Mouse (Mus musculus) midbrain, embryonic 11.5 days (tissue): Measurements from ENCODE around the gene Sgk2. TPM values are rescaled to one million over a fixed set of nuclear protein-coding genes. Genes with fewer than 3 reads are reported as not detected.

Experiments used
- ATAC-seq: fragments of 200-750 bp; cut with Nextera tagmentation; 2 replicates; pipeline ENCODE4 v1.8.0; 2017; ENCODE audit warnings: moderate TSS enrichment, moderate library complexity; ENCODE audit not compliant: low FRiP score
- DNase-seq: peaks from one replicate; pipeline ENCODE4 v3.0.0; 2015; ENCODE audit warnings: low spot score; ENCODE audit errors: missing footprints
- H3K27ac ChIP-seq: fragments of 300-500 bp; sonication (generic); 2 replicates; pipeline ENCODE4 v1.5.1; 2014; ENCODE audit warnings: low read depth, low read length
- H3K27me3 ChIP-seq: fragments of 300-500 bp; sonication (generic); 2 replicates; pipeline ENCODE4 v1.6.1; 2014; ENCODE audit warnings: mild to moderate bottlenecking, low read length, moderate library complexity, mixed read lengths; ENCODE audit not compliant: control insufficient read depth, insufficient read depth
- H3K36me3 ChIP-seq: fragments of 300-500 bp; sonication (generic); 2 replicates; pipeline ENCODE4 v1.6.1; 2014; ENCODE audit warnings: mild to moderate bottlenecking, low read length, moderate library complexity, mixed read lengths; ENCODE audit not compliant: control insufficient read depth, insufficient read depth
- H3K4me1 ChIP-seq: fragments of 300-500 bp; sonication (generic); 2 replicates; pipeline ENCODE4 v1.6.1; 2014; ENCODE audit warnings: low read length; ENCODE audit not compliant: control insufficient read depth, insufficient read depth
- H3K4me2 ChIP-seq: fragments of 300-500 bp; sonication (generic); 2 replicates; pipeline ENCODE4 v1.6.1; 2014; ENCODE audit warnings: mild to moderate bottlenecking, moderate library complexity
- H3K4me3 ChIP-seq: fragments of 300-500 bp; sonication (generic); 2 replicates; pipeline ENCODE4 v1.5.1; 2014; ENCODE audit warnings: low read depth, low read length
- H3K9ac ChIP-seq: fragments of 300-500 bp; sonication (generic); 2 replicates; pipeline ENCODE4 v1.6.1; 2014; ENCODE audit warnings: low read length
- H3K9me3 ChIP-seq: fragments of 300-500 bp; sonication (generic); 2 replicates; pipeline ENCODE4 v1.6.1; 2016; ENCODE audit warnings: low read length; ENCODE audit not compliant: control insufficient read depth
- WGBS: fragments of 180-500 bp; shearing (Covaris S2); extraction: QIAGEN DNeasy Blood & Tissue Kit; methylation state at CpG from one replicate; pipeline ENCODE4 v1.1.7; 2014; 5-methylcytosine and 5-hydroxymethylcytosine counted together
- polyA plus RNA-seq: library from polyadenylated mRNA; unstranded; fragments of >200 nt; fragmentation: Nextera tagmentation; extraction: Ambion mirVana; gene quantifications from 2 replicates; pipeline ENCODE4 v1.2.1, GENCODE M21; 2014

Gene Sgk2
- polyA plus RNA-seq, 1 experiment from 2014 or later: not detected

DNA sequence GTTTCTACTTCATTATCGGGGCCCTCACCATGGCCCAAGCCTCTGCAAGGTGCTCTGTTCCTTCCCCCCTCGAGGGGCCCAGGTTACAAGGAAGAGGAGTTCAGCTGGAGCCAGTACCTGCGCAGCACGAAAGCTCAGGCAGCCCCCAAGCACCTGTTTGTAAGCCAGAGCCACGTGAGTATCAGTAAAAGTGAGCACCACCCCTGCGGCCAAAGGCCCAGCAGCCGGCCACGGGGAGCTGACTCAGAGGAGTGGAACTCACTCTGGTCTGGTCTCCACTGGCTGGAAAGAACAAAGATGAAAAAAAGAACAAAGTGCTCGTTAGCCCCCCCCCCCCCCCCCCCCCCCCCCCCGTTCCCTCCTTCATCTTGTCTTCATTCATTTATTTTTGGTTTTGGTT, 25.8 kb upstream of the Sgk2 start:
- DNase-seq (no peak), ATAC-seq (no peak)
- Histone ChIP-seq H3K9me3 (no peaks in the 10 kb centered on the region), H3K4me1 (no peaks in the 10 kb centered on the region), H3K4me2 (no peak overlapping the region), H3K9ac (no peak overlapping the region), H3K27ac (no peak overlapping the region), H3K4me3 (no peak overlapping the region), H3K36me3 (no peaks in the 10 kb centered on the region), H3K27me3 (no peaks in the 10 kb centered on the region)
- WGBS: 77% methylated on average over 8 of the region's 10 CpGs

DNA sequence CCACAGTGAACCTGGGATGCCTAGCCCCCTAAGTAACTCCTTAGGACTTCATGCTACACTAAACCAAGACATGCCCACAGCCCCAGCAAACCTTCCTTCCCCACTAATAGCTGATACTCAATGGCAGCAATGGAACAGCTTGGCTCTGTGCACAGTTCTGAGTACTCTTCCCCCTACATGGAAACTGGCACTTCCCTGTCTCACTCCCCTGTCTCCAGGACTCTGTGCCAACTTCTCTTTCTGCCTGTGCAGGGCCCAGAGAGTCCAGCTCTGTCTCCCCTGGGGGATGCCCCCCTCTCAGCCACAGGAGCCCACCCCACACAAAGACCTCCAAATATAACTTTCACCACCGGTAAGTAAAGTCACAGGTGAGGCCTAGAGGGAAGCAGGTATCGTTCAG, 20.4 kb upstream of the Sgk2 start:
- H3K27ac ChIP-seq: no peak overlapping the region
- H3K4me1 ChIP-seq: no peaks in the 10 kb centered on the region
- H3K27me3 ChIP-seq: no peaks in the 10 kb centered on the region
- H3K9ac ChIP-seq: no peak overlapping the region
- no peak overlapping the region for H3K4me2 ChIP-seq
- no peaks in the 10 kb centered on the region for H3K9me3 ChIP-seq
- 94% methylated on average over 2 of the region's 2 CpGs for WGBS
- DNase-seq (no peak), ATAC-seq (no peak)
- H3K36me3 ChIP-seq: no peaks in the 10 kb centered on the region
- H3K4me3 ChIP-seq: no peak overlapping the region

DNA sequence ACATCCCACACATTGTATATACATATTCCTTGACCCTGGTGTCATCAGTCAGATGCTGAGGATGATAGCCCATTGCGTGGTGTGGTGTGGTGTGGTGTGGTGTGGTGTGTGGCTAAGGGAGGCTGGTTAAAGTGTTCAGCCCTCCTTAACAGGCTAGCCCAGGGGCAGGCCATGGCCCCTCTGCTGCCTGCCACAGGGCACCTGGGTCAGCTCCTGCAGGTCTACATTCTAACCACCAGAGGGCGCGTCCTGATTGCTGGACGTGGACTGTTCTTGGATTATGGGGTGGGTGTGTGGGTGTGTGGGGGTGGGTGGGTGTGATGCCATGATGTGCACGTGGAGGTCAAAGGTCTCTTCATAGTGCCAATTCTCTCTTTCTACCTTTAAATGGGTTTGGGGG, 18.8 kb upstream of the Sgk2 start:
- H3K4me1 ChIP-seq: 0 out of 2 replicates have a peak, but pooled peaks cover under 1% of the 10 kb centered on the region
- H3K27ac ChIP-seq: no peak overlapping the region
- ATAC-seq: peak; percentile 42; the same call in 1 of the 2 replicates
- no peak overlapping the region for H3K4me3 ChIP-seq
- DNase-seq: peak; percentile 88
- 11% methylated on average over 5 of the region's 5 CpGs for WGBS
- no peaks in the 10 kb centered on the region for H3K27me3 ChIP-seq
- H3K9me3 ChIP-seq: no peaks in the 10 kb centered on the region
- no peak overlapping the region for H3K9ac ChIP-seq
- H3K4me2 ChIP-seq: no peak overlapping the region
- H3K36me3 ChIP-seq: no peaks in the 10 kb centered on the region

DNA sequence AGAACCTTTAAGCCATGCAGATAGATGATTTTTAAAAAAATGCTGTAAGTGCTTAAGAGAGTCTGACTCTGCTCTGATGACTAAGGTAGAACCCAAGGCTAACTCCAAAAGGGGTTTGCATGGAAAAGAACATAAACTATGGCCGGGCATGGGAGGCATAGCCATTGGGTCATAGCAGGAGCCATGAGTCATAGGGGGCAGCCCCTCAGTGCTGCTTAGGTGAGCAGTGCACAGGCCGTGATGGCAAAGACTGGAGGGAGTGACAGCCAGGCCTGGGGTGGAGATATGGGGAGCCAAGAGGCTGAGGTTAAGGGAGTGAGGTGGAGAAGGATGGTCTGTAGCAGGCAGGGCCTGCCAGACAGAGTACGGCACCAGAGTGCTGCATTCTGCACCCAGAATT, 18.0 kb upstream of the Sgk2 start:
- DNase-seq (no peak), ATAC-seq (no peak)
- H3K9ac ChIP-seq: no peak overlapping the region
- WGBS: 77% methylated on average over 3 of the region's 3 CpGs
- H3K4me1 ChIP-seq: peaks cover 6% of the 10 kb centered on the region; the same call in 1 of the 2 replicates
- H3K9me3 ChIP-seq: no peaks in the 10 kb centered on the region
- H3K4me2 ChIP-seq: no peak overlapping the region
- H3K27ac ChIP-seq: no peak overlapping the region
- no peak overlapping the region for H3K4me3 ChIP-seq
- H3K27me3 ChIP-seq: no peaks in the 10 kb centered on the region
- H3K36me3 ChIP-seq: no peaks in the 10 kb centered on the region

DNA sequence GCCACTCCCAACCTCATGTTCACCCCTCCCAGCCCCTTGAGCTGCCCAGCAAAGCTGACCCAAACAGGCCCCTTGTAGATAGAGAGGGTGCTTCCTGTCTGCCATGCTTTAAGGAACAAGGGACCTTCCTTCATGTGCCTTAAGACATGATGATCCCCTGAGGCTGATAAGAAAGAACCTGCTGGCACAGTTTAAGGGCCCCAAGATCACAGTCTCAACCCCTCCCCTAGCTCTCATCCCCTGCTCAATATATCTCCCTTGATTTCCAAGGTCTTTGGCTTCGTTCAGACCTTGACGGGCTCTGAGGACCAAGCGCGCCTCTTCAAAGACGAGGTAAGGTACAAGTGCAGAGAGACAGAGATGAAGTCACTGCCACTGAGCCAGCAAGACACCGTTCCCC, 16.2 kb upstream of the Sgk2 start:
- WGBS: 87% methylated on average over 6 of the region's 6 CpGs
- Histone ChIP-seq H3K4me2 (no peak overlapping the region), H3K9ac (no peak overlapping the region), H3K36me3 (no peaks in the 10 kb centered on the region), H3K9me3 (no peaks in the 10 kb centered on the region), H3K27me3 (no peaks in the 10 kb centered on the region), H3K27ac (no peak overlapping the region), H3K4me3 (no peak overlapping the region), H3K4me1 (peaks cover 6% of the 10 kb centered on the region; the same call in 1 of the 2 replicates)
- DNase-seq (no peak), ATAC-seq (no peak)

DNA sequence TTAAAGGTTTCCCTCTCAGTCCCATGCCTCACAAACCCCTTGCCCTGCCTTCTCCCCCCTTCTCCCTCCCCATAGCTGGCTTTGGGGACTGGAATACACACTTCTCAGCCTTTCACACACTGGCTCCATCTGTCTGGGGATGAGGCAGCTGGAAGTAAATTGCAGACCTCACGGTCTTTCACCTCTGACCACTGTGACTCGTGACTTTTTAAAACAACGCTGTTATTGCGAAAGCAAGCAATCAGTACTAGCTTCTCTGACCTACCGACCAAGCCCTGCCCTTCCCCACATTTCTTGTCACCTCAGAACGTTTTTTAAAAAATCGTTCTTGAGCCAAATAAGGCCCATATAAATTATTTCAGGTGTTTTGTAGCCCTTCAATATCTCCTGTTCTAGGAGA, 14.4 kb upstream of the Sgk2 start:
- Histone ChIP-seq H3K27me3 (no peaks in the 10 kb centered on the region), H3K4me3 (no peak overlapping the region), H3K4me1 (peaks cover 6% of the 10 kb centered on the region; the same call in 1 of the 2 replicates), H3K9ac (no peak overlapping the region), H3K9me3 (no peaks in the 10 kb centered on the region), H3K4me2 (no peak overlapping the region), H3K36me3 (no peaks in the 10 kb centered on the region), H3K27ac (no peak overlapping the region)
- 77% methylated on average over 7 of the region's 7 CpGs for WGBS
- ATAC-seq (no peak), DNase-seq (no peak)

DNA sequence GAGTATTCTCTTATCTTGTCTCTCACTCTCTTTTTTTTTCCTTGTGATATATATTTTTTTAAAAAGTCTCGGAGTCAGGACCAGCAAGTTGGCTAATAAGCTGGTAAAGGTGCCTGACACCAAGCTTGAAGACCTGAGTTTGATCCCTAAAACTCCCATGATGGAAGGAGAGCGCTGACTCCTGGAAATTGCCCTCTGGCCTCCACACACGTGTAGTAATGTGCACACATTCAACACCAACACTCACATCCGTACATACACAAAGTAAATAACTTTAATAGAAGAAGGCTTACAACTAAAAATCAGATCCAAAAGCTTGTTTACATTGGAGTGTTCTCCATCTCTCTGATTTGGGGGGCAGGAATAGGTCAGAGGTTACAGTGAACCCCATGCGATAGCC, 13.9 kb upstream of the Sgk2 start:
- H3K9me3 ChIP-seq: no peaks in the 10 kb centered on the region
- 86% methylated on average over 5 of the region's 5 CpGs for WGBS

DNA sequence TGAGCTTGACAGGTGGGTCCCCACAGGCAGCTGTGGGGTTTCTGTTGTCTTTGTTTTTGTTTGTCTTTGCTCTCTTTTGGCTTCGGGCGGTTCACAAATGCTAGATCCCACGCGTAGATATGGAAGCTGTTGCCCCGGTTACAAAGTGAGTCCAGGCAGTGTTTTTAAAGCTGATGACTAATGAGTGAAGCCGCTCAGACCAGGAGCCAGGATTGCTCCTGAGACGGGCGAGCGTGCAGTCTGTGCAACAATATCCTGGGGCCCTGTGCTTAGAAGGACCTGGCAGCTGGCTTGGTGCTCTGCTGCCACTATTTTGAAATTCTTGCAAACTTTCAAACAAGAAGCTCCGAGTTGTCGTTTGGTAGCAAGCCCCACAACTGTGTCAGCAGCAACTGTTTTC, 13.5 kb upstream of the Sgk2 start:
- DNase-seq (peak; percentile 86), ATAC-seq (no peak)
- H3K36me3 ChIP-seq: no peaks in the 10 kb centered on the region
- no peaks in the 10 kb centered on the region for H3K9me3 ChIP-seq
- peak overlapping the region; percentile 36; the same call in 1 of the 2 replicates for H3K9ac ChIP-seq
- H3K4me1 ChIP-seq: peaks cover 6% of the 10 kb centered on the region; the same call in 1 of the 2 replicates
- H3K27me3 ChIP-seq: no peaks in the 10 kb centered on the region
- no peak overlapping the region for H3K4me2 ChIP-seq
- 43% methylated on average over 11 of the region's 11 CpGs for WGBS
- H3K4me3 ChIP-seq: no peak overlapping the region
- H3K27ac ChIP-seq: no peak overlapping the region

More for the DNA sequence above, 13.9 kb upstream of the Sgk2 start:
- Histone ChIP-seq H3K4me2 (no peak overlapping the region), H3K9ac (no peak overlapping the region), H3K4me3 (no peak overlapping the region), H3K27me3 (no peaks in the 10 kb centered on the region), H3K36me3 (no peaks in the 10 kb centered on the region), H3K4me1 (peaks cover 6% of the 10 kb centered on the region; the same call in 1 of the 2 replicates), H3K27ac (no peak overlapping the region)
- DNase-seq: no peak
- no peak for ATAC-seq

DNA sequence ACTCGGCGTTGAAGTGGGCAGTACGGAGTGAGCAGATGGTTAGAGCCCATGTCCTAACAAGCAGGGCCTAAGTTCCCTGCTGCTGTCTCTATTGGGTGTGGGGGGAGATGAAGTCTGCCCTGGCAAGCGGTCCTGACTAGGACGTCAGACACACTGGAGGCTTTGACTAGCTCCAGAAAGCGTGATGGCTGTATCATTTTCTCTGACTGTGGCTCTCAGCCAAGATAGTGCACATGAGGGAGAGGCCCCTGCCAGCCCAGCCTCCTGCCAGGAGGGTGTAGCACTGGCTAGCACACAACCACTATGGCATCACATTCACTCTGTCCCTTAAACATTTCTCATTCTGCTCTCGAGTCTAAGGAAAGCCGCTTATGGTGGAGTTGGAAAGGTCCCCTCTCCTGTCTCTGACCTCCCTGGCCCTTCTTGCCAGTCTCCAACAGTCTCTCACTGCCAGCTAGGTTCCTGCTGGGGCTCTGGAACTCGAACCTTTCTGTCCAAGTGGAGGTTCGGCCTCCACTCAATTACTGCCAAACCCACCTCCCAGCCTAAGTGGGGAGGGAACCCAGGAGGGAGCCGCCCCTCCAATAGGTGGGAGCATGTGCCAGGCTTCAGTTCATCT, 11.9 kb upstream of the Sgk2 start:
- ATAC-seq (no peak), DNase-seq (no peak)
- Histone ChIP-seq H3K4me2 (no peak overlapping the region), H3K36me3 (no peaks in the 10 kb centered on the region), H3K9ac (no peak overlapping the region), H3K4me3 (no peak overlapping the region), H3K9me3 (no peaks in the 10 kb centered on the region), H3K27me3 (no peaks in the 10 kb centered on the region), H3K4me1 (peaks cover 6% of the 10 kb centered on the region; the same call in 1 of the 2 replicates), H3K27ac (no peak overlapping the region)
- 84% methylated on average over 11 of the region's 11 CpGs for WGBS
